Mouse (Mus musculus) heart, adult 9 months (tissue): Measurements from ENCODE around the gene Btbd11.

Experiments
- DNase-seq, 2 experiments: peaks; one replicate each; pipeline ENCODE4 v3.0.0; 2022; ENCODE audit warnings: low spot score in 2 of 2

Gene Btbd11

DNA sequence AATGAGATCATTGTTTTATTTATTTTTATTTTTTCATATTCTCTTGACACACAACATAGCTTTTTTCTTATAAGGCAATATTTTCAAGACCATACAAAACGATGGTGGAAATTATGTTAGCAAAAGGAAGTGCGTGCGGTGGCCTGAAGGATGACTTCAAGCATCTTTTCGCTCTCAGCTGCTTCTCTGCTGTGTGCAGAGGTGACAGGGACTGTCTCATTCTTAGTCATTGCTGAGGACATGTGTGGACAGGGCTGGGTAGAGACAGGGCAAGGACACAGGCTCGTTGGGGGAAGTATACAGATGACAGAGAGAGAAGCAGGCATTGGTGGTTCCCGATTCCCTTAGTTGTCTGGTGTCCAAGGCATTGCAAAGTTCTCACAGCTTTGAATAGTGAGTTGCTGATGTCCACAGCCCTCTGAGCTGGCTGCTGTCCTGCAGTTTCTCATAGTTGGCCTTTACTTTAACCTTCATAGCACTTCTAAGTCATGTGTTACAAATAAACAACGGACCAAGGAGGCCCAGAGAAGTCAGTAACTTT lies 135.7 kb downstream of the Btbd11 start:
- no peak for DNase-seq

DNA sequence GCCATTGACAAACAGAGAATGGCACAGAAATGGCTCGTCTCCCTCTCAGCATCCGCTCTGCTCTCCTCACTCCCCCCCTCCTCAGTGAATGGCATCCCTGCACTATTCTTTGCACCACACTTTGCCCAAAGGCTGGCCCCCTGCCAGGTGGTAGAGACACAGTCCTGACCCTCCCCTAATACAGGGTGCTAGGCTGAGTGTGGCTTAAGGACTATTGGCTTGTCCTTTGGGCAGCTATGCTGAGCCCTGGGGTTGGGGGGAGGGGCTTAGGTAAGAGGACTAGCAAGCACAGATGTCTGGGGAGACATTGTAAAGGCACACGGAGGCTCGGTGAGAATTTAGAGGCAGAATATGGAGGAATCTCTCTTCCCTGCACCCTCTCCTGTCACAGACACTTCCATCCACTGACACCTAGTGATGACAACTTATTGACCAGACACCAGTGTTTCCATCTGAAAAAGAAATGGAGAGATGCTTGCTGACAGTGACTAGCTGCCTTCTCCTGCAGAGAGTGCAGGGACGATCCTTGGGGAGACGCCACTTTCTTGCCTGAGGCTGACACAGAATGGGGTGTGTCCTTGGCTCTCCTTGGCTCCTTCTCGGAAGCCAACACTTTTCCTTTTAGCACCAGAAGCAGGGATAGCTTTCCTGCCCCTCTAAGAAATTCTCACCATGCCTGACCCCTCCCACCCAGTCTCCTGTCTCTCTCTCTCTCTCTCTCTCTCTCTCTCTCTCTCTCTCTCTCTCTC lies 138.8 kb downstream of the Btbd11 start:
- no peak for DNase-seq

- DNase-seq: no peak
Observed at GRCm38 (mm10) chr10:85526657-85527056, 140.0 kb downstream of the Btbd11 start.

GRCm38 (mm10) chr10:85527722-85528121 lies 141.1 kb downstream of the Btbd11 start:
- no peak for DNase-seq

- no peak for DNase-seq
Observed at GRCm38 (mm10) chr10:85533192-85533710, 146.6 kb downstream of the Btbd11 start.

- no peak for DNase-seq
Observed at GRCm38 (mm10) chr10:85538051-85538753, 151.6 kb downstream of the Btbd11 start.

DNA sequence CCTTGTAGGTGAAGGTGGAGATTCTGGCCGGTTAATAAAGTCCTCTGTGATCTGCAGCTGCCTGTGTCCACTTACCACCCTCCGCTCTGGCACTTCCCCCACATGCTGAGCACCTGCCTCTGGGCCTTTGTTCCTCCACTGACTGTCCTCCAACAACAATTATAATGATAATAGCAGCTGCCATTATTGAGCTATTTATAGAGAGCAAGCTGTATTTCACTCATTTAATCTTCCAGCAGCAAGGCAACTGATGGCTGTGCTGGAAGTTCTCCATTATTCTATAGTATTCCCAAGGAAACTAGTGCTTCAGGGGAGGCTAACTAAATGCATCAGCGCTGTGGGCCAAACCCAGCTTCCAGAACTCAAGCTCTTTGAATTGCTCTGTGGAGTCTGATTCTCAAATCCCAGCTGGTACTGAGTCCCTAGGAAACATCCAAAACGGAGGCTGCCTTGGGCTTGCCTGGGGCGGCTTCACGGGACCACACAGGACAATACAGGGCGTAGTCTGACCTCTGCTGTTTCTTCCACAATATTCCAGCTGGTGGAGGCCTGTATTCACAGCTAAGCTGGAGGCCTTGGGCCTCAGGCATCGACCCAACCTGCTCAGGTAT lies 153.0 kb downstream of the Btbd11 start:
- no peak for DNase-seq

DNA sequence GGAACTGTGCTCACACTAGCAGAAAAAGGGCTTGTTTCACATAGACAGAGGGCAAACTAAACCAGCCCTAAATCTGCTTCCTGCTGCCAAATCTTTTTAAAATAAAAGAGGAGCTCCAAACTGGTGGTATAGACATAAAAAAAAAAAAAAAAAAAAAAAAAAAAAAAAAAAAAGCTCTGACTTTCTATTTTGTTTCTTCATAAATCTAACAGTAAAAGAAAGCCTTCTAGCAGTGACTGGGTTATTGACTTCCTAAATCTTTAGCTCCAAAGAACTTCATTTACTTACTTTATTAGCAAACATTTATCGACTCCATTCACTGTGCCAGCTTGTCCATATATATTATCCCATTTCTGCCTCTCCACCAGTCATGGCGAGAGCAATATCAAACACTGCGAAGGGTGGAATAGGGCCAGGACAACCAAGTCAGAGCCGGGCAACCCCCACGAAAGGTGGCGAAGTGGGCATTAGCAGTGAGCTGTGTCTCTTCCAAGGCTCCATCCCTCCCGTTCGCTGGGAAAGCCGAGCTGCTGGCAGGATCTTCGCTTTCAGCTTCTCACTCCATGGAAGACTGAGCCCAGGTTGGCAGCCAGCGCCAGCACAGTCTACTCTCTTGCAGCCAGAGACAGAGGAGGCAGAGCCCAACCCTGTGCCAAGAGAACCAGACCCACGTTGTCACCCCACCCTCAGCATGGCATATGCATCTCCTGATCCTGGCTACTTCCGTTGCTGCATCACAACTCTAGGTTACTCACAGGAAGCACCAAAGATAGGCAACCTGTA lies 153.9 kb downstream of the Btbd11 start:
- DNase-seq: no peak

GRCm38 (mm10) chr10:85541481-85541880 lies 154.9 kb downstream of the Btbd11 start:
- no peak for DNase-seq

GRCm38 (mm10) chr10:85541892-85542630 lies 155.4 kb downstream of the Btbd11 start:
- DNase-seq: no peak

DNA sequence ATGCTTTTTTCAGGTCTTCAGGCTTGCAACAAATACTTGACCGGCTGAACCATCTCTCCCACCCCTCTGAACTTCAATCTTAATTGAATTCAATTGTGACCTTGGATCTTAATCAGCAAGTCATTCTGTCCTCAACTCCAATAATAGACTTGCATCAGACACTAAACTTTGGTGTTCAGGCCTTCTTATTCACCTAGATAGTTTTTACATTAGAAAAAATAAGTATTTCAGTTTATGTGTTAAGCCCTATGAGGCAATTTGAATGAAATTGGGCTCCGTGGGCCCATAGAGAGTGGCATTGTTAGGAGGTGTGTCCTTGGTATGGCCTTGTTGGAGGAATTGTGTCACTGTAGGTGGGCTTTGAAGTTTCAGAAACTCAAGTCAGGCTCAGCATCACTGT lies 156.7 kb downstream of the Btbd11 start:
- DNase-seq: no peak

DNA sequence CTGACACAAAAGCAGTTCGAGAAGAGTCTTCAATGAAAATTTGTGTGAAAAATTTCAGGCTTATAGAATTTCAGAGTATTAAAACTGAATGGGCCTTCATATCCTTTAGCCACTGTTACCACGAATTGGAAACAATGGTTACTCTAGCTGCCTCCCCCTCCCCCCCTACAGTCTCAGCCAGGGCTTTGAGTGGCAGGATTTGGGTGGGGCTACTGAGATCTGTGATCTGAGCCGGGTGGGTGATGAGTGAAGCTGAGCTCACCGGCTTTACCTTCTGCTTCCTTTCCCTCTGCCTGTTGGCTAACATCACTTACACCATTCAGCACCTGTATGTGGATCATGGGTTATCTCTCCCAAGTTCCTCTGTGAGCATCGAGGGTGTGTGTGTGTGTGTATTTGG lies 158.4 kb downstream of the Btbd11 start:
- DNase-seq: no peak

GRCm38 (mm10) chr10:85555193-85555592 lies 168.6 kb downstream of the Btbd11 start:
- no peak for DNase-seq

DNA sequence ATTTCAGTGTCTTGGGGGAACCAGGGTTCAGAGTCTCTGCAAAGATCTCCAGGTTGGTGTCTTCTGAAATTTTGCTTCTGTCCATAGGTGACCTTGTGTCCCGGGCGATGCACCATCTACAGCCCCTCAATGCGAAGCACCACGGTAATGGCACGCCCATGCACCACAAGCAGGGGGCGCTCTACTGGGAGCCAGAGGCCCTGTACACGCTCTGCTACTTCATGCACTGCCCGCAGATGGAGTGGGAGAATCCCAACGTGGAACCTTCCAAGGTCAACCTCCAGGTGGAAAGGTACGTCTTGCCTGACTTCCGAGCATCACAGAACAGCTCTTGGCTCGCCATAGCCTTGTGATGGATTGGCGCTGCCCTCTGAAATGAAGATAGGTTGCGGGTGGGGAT lies 174.8 kb downstream of the Btbd11 start:
- DNase-seq: no peak

DNA sequence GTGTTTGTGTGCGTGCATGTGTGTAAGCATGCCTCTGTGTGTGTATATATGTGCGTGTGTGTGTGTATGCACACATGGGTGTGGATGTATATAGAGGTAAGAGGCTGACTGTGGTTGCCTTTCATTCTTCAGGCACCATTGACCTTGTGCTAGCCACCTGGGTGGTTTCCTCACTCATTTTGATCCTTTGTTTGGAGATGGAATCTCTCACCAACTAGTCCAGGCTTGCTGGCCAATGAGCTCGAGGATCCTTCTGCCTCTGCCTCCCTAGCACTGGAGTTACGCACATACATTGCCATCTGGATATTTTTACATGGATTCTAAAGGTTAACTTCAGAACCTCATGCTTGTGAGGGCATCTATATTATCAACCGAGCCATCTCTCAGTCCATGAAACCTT lies 184.8 kb downstream of the Btbd11 start:
- DNase-seq: no peak

GRCm38 (mm10) chr10:85572571-85572970 lies 186.0 kb downstream of the Btbd11 start:
- no peak for DNase-seq

GRCm38 (mm10) chr10:85577891-85578420 lies 191.3 kb downstream of the Btbd11 start:
- DNase-seq: no peak

DNA sequence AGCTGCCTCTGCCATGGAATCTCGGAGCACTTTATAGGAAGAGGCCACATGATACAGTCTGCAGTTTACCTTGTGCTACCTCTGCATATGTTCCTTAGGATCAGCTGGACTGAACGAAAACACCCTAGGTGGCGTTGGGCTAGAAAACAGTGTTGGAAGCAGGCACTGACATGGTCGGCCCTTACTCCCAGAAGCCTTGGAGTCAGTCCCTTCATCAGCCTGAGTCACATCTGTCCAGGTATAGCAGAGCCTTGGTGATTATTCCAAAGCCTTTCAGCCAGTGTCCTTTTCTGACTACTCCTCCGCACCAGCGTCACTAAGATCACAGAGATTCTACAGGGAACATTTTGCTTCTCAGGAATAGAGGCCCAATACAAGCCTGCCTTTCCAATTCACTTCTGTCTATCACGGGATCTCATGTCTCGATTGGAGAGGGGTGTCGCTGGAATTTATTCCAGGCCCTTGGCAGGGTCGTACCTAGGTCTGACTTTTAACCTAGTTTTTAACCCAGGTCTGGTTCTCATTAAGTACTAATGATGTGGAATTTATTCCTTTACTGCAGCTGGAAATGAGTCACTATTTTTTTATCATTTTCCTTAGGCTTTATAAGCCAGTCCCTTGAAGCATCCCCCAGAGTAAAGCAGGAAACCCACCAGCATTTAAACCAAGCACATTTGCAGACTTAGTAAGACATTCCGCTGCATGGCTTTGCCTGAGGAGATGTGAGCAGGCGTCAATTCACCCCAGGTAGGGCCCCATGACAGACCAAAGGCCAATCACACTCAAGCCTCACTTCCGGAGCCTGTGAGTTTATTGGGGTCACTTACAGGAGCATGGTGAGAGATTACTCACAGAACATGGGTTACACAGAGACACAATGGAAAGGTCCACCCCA lies 192.2 kb downstream of the Btbd11 start:
- DNase-seq: no peak

DNA sequence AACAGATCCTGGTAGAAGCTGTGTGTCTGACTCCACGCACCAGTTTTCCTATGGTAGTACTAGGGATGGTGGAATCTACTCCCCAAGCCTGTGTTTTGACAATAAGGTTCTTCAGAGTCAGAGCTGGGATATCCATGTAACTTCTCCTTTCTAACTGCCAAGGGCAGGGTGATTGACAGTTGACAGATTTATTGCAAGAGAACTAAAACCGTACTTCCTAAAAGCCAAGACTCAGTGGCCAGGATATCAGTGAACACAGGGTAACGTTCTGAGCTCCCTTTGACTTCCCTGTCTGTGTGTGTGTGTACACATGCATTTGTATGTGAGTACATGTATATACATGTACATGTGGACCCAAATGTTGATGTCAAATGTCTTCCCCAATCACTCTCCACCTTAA lies 201.1 kb downstream of the Btbd11 start:
- DNase-seq: no peak

GRCm38 (mm10) chr10:85590043-85590442 lies 203.4 kb downstream of the Btbd11 start:
- no peak for DNase-seq
